Mouse (Mus musculus) liver, embryonic 14.5 days (tissue): ENCODE data around the gene Sema6b.

Experiments used
- CTCF ChIP-seq: IDR thresholded peaks from 2 replicates; pipeline ENCODE4 v1.5.1; 2016; ENCODE audit warnings: antibody characterized with exemption, low read depth, control low read depth
- EP300 ChIP-seq: IDR thresholded peaks from 2 replicates; pipeline ENCODE4 v1.6.1; 2016; ENCODE audit warnings: antibody characterized with exemption, low read depth

- TF ChIP-seq CTCF (no peak), EP300 (no peak)
These were observed 23.5 kb upstream of the Sema6b start for GRCm38 (mm10) chr17:56163523-56164102.
